In genomic region chr7:16046101-16046480, GRCm38 (mm10) we compare ENCODE assay signal across 8 mouse cellular contexts. TPM values are rescaled to one million over a fixed set of nuclear protein-coding genes. Genes with fewer than 3 reads are reported as not detected.
A peak's percentile ranks its signal among the peaks of the same experiment; 100 is the strongest.
DNase-seq lines count a peak whose midpoint lies in the region; ATAC-seq and TF ChIP-seq lines count a peak whose summit lies in the region.
"Had no signal": no experiment of that assay in that cellular context is flagged by ENCODE, and none has a peak within 500 bp of the region (broad histone marks: within the 10 kb centered on the region; RNA-seq: fewer than 3 reads in every experiment).

No protein-coding gene starts in this region.

- peak overlapping the region; percentile 99 for H3K9ac ChIP-seq in forebrain, embryonic 12.5 days
- H3K9ac ChIP-seq in limb, embryonic 13.5 days = peak overlapping the region; percentile 99
- peak overlapping the region; percentile 100 for H3K9ac ChIP-seq in midbrain, embryonic 11.5 days (ENCODE audit: low read length)
- peak overlapping the region; percentile 96 for H3K9ac ChIP-seq in stomach, embryonic 16.5 days (ENCODE audit: low read length)

- peak overlapping the region; percentile 94 for H3K4me3 ChIP-seq in E14TG2a.4 (replicated peaks; ENCODE audit: low read length)
- peak overlapping the region; percentile 90 for H3K4me3 ChIP-seq in forebrain, embryonic 12.5 days (replicated peaks)
- peak overlapping the region; percentile 88 for H3K4me3 ChIP-seq in limb, embryonic 13.5 days
- peak overlapping the region; percentile 93 for H3K4me3 ChIP-seq in midbrain, embryonic 11.5 days (ENCODE audit: low read depth, low read length)
- H3K4me3 ChIP-seq in stomach, embryonic 16.5 days (replicated peaks; ENCODE audit: low read length) = peak overlapping the region; percentile 88

- peak overlapping the region; percentile 88 for H3K4me2 ChIP-seq in forebrain, embryonic 12.5 days
- peak overlapping the region; percentile 88 for H3K4me2 ChIP-seq in limb, embryonic 13.5 days (replicated peaks)
- H3K4me2 ChIP-seq in midbrain, embryonic 11.5 days = peak overlapping the region; percentile 95
- peak overlapping the region; percentile 85 for H3K4me2 ChIP-seq in stomach, embryonic 16.5 days (ENCODE audit: low read depth, low read length)

- TF ChIP-seq CTCF in E14TG2a.4 (conservative IDR thresholded peaks at IDR 0.05; ENCODE audit: low read length) = no peak

- peak; percentile 72 for ATAC-seq in activated CD4-positive, CD25-positive, alpha-beta regulatory T cell, adult 4 months
- ATAC-seq in forebrain, embryonic 12.5 days (ENCODE audit: low FRiP score) = peak; percentile 7; the same call in 1 of the 2 replicates
- ATAC-seq in hematopoietic stem cell, adult 5-6 weeks (replicated peaks in 1 of 2; ENCODE audit: insufficient read depth in 1 of 2, low FRiP score in 2 of 2, low TSS enrichment in 1 of 2, low read depth in 1 of 2, poor library complexity in 2 of 2, severe bottlenecking in 2 of 2) = peak; percentile 40 to 54
- no peak for ATAC-seq in limb, embryonic 13.5 days (ENCODE audit: low FRiP score, low read depth)
- no peak for ATAC-seq in midbrain, embryonic 11.5 days (ENCODE audit: low FRiP score)
- peak; percentile 47 for ATAC-seq in stomach, embryonic 16.5 days (ENCODE audit: insufficient read depth, low FRiP score)

- 5% methylated on average over 7 of the region's 7 CpGs for WGBS in forebrain, embryonic 12.5 days
- under 1% methylated on average over 7 of the region's 7 CpGs for WGBS in limb, embryonic 13.5 days
- WGBS in midbrain, embryonic 11.5 days = 5% methylated on average over 7 of the region's 7 CpGs
- 1% methylated on average over 7 of the region's 7 CpGs for WGBS in stomach, embryonic 16.5 days

- H3K9me3 ChIP-seq in E14TG2a.4 (ENCODE audit: low read length) = no peaks in the 10 kb centered on the region
- H3K9me3 ChIP-seq in forebrain, embryonic 12.5 days = no peaks in the 10 kb centered on the region
- H3K9me3 ChIP-seq in limb, embryonic 13.5 days = no peaks in the 10 kb centered on the region
- H3K9me3 ChIP-seq in midbrain, embryonic 11.5 days (ENCODE audit: control insufficient read depth, low read length) = no peaks in the 10 kb centered on the region
- H3K9me3 ChIP-seq in stomach, embryonic 16.5 days (replicated peaks; ENCODE audit: control insufficient read depth, low read length) = no peaks in the 10 kb centered on the region

- peaks cover 80% of the 10 kb centered on the region for H3K4me1 ChIP-seq in E14TG2a.4 (replicated peaks; ENCODE audit: low read depth, low read length)
- peaks cover 47% of the 10 kb centered on the region for H3K4me1 ChIP-seq in forebrain, embryonic 12.5 days
- peaks cover 57% of the 10 kb centered on the region for H3K4me1 ChIP-seq in limb, embryonic 13.5 days
- peaks cover 36% of the 10 kb centered on the region for H3K4me1 ChIP-seq in midbrain, embryonic 11.5 days (ENCODE audit: control insufficient read depth, insufficient read depth, low read length)
- peaks cover 39% of the 10 kb centered on the region for H3K4me1 ChIP-seq in stomach, embryonic 16.5 days (ENCODE audit: control insufficient read depth, insufficient read depth, low read length)

- DNase-seq in midbrain, embryonic 11.5 days (ENCODE audit: low spot score, missing footprints) = peak; percentile 87

- peak overlapping the region; percentile 97 for H3K27ac ChIP-seq in forebrain, embryonic 12.5 days
- H3K27ac ChIP-seq in limb, embryonic 13.5 days = peak overlapping the region; percentile 99
- H3K27ac ChIP-seq in midbrain, embryonic 11.5 days (ENCODE audit: low read depth, low read length) = peak overlapping the region; percentile 94
- peak overlapping the region; percentile 97 for H3K27ac ChIP-seq in stomach, embryonic 16.5 days (ENCODE audit: low read length)

- H3K27me3 ChIP-seq in E14TG2a.4 (ENCODE audit: insufficient read depth, low read length) = no peaks in the 10 kb centered on the region
- H3K27me3 ChIP-seq in forebrain, embryonic 12.5 days = no peaks in the 10 kb centered on the region
- no peaks in the 10 kb centered on the region for H3K27me3 ChIP-seq in limb, embryonic 13.5 days
- no peaks in the 10 kb centered on the region for H3K27me3 ChIP-seq in midbrain, embryonic 11.5 days (ENCODE audit: control insufficient read depth, insufficient read depth, low read length)
- H3K27me3 ChIP-seq in stomach, embryonic 16.5 days (ENCODE audit: control insufficient read depth, insufficient read depth, low read length) = no peaks in the 10 kb centered on the region

- H3K36me3 ChIP-seq in E14TG2a.4 (ENCODE audit: insufficient read depth, low read length) = peaks cover 23% of the 10 kb centered on the region
- H3K36me3 ChIP-seq in forebrain, embryonic 12.5 days (replicated peaks) = no peaks in the 10 kb centered on the region; the same call in 1 of the 2 replicates
- H3K36me3 ChIP-seq in limb, embryonic 13.5 days = 0 out of 2 replicates have a peak, but pooled peaks cover 8% of the 10 kb centered on the region
- H3K36me3 ChIP-seq in midbrain, embryonic 11.5 days (ENCODE audit: control insufficient read depth, insufficient read depth, low read length) = no peaks in the 10 kb centered on the region
- H3K36me3 ChIP-seq in stomach, embryonic 16.5 days (ENCODE audit: control insufficient read depth, insufficient read depth, low read length) = no peaks in the 10 kb centered on the region

RNA-seq across cellular contexts. Expression of gene Bicra, which starts 1.6 kb away (rescaled TPM):
- polyA plus RNA-seq in activated CD4-positive, CD25-positive, alpha-beta regulatory T cell, adult 4 months (2017; shearing (Covaris generic)) = 1 to 10 TPM; 3.7 TPM
- polyA plus RNA-seq in forebrain, embryonic 12.5 days (2016; fragmentation: Nextera tagmentation; extraction: Ambion mirVana) = 9.1 and 9.5 TPM in 2 replicates
- 1.0 and 1.2 TPM in 2 replicates for total RNA-seq in hematopoietic stem cell, adult 5-6 weeks (2017)
- 8.6 and 8.7 TPM in 2 replicates for polyA plus RNA-seq in limb, embryonic 13.5 days (2015; fragmentation: Nextera tagmentation; extraction: Ambion mirVana)
- 5.0 and 6.1 TPM in 2 replicates for polyA plus RNA-seq in midbrain, embryonic 11.5 days (2014; fragmentation: Nextera tagmentation; extraction: Ambion mirVana)
- polyA plus RNA-seq in stomach, embryonic 16.5 days (2015; fragmentation: Nextera tagmentation; extraction: Ambion mirVana) = 3.9 and 4.5 TPM in 2 replicates

RNA-seq across cellular contexts. Expression of gene Zfp541, which starts 15.5 kb away (rescaled TPM):
- polyA plus RNA-seq in activated CD4-positive, CD25-positive, alpha-beta regulatory T cell, adult 4 months (2017; shearing (Covaris generic)) = under 1 TPM in 1 of 2 experiments, not detected in 1; 0.11 TPM
- polyA plus RNA-seq in forebrain, embryonic 12.5 days (2016; fragmentation: Nextera tagmentation; extraction: Ambion mirVana) = not detected in 2 replicates
- not detected in 2 replicates for total RNA-seq in hematopoietic stem cell, adult 5-6 weeks (2017)
- 0.04 and 0.08 TPM in 2 replicates for polyA plus RNA-seq in limb, embryonic 13.5 days (2015; fragmentation: Nextera tagmentation; extraction: Ambion mirVana)
- not detected in 2 replicates for polyA plus RNA-seq in midbrain, embryonic 11.5 days (2014; fragmentation: Nextera tagmentation; extraction: Ambion mirVana)
- polyA plus RNA-seq in stomach, embryonic 16.5 days (2015; fragmentation: Nextera tagmentation; extraction: Ambion mirVana) = 0.05 and 0.10 TPM in 2 replicates
- total RNA-seq: heart, postnatal 36 days had no signal

RNA-seq across cellular contexts. Expression of gene Napa, which starts 52.2 kb away (rescaled TPM):
- 100 to 1,000 TPM; 162 to 259 TPM for polyA plus RNA-seq in activated CD4-positive, CD25-positive, alpha-beta regulatory T cell, adult 4 months (2017; shearing (Covaris generic))
- 150 and 156 TPM in 2 replicates for polyA plus RNA-seq in forebrain, embryonic 12.5 days (2016; fragmentation: Nextera tagmentation; extraction: Ambion mirVana)
- total RNA-seq in hematopoietic stem cell, adult 5-6 weeks (2017) = 44.4 and 53.9 TPM in 2 replicates
- 232 and 245 TPM in 2 replicates for polyA plus RNA-seq in limb, embryonic 13.5 days (2015; fragmentation: Nextera tagmentation; extraction: Ambion mirVana)
- 162 and 165 TPM in 2 replicates for polyA plus RNA-seq in midbrain, embryonic 11.5 days (2014; fragmentation: Nextera tagmentation; extraction: Ambion mirVana)
- polyA plus RNA-seq in stomach, embryonic 16.5 days (2015; fragmentation: Nextera tagmentation; extraction: Ambion mirVana) = 206 and 230 TPM in 2 replicates

Comparison
In these comparisons a context has a peak if more than half of its experiments do, and no peak if none do; other contexts are left out.
1. ATAC-seq: peak in activated CD4-positive, CD25-positive, alpha-beta regulatory T cell, adult 4 months (single experiment), forebrain, embryonic 12.5 days (single experiment), hematopoietic stem cell, adult 5-6 weeks (2 of 2) and stomach, embryonic 16.5 days (single experiment); none in limb, embryonic 13.5 days (single experiment) and midbrain, embryonic 11.5 days (single experiment).
2. Peak in every context shown above with its lines, with median percentiles within 50 percentile points of each other: H3K4me3 ChIP-seq, H3K27ac ChIP-seq, H3K4me2 ChIP-seq and H3K9ac ChIP-seq.